Mouse (Mus musculus) G1E (cell line): Measurements from ENCODE around the gene Aph1a.

Source experiments
- CTCF ChIP-seq: IDR thresholded peaks from 2 replicates; pipeline ENCODE4 v1.5.1; 2012; ENCODE audit warnings: low read depth, low read length, inconsistent platforms, mixed read lengths
- GATA1 ChIP-seq: IDR thresholded peaks from 2 replicates; pipeline ENCODE4 v1.6.1; 2012; ENCODE audit warnings: borderline replicate concordance, low read length, inconsistent platforms, mixed read lengths
- POLR2AphosphoS5 ChIP-seq: IDR thresholded peaks from 2 replicates; pipeline ENCODE4 v1.6.1; 2012; ENCODE audit warnings: low read depth, low read length, inconsistent platforms; ENCODE audit not compliant: insufficient replicate concordance
- TAL1 ChIP-seq: conservative IDR thresholded peaks from 2 replicates; pipeline ENCODE4 v1.6.1; 2012; ENCODE audit warnings: low read depth, low read length, inconsistent platforms, mixed read lengths

DNA sequence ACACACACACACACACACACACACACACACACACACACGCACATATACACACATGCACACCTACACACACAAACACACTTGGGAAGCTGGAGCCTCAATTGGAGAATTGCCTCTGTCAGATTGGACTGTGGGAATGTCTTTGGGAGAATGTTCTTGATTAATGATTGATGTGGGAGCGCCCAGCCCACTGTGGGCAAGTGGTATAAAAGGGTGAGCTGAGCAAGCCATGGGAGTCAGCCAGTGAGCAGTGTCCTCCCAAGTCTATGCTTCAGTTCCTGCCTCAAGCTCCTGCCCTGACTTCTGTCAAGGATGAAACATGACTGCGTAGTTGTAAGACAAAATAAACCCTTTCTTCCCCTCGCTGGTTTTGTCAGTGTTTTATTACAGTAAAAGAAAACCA is 6.2 kb upstream of the Aph1a start:
- TF ChIP-seq TAL1 (no peak), GATA1 (no peak), POLR2AphosphoS5 (no peak), CTCF (no peak)
